8 mouse cellular contexts compared by ENCODE assay signal in genomic region chr4:40144543-40144942, GRCm38 (mm10). TPM values are rescaled to one million over a fixed set of nuclear protein-coding genes. Genes with fewer than 3 reads are reported as not detected.
A peak's percentile ranks its signal among the peaks of the same experiment; 100 is the strongest.
DNase-seq lines count a peak whose midpoint lies in the region; ATAC-seq and TF ChIP-seq lines count a peak whose summit lies in the region.

No protein-coding gene starts in this region.

- TF ChIP-seq POLR2A in heart, adult 2 months (IDR thresholded peaks at IDR 0.05; ENCODE audit: insufficient read depth, low read depth, low read length), result no peak

- intact Hi-C loops in heart, adult 2 months (cut with DNase I), result no loop called here
- intact Hi-C loops in heart, postnatal 25 days (cut with DNase I), result loop anchor here (5.0 kb wide), 2 partner anchors 133 to 538 kb away; partner anchors contain the start of gene Ndufb6

- no peak overlapping the region for H3K9ac ChIP-seq in heart, adult 2 months (ENCODE audit: low read depth, low read length)
- H3K9ac ChIP-seq in hindbrain, postnatal 0 days (replicated peaks; ENCODE audit: low read length), result peak overlapping the region; percentile 92
- no peak overlapping the region for H3K9ac ChIP-seq in midbrain, postnatal 0 days (replicated peaks; ENCODE audit: low read length, poor library complexity, severe bottlenecking)

- H3K4me3 ChIP-seq in heart, adult 2 months, result 0 out of 2 replicates have a peak overlapping the region, but pooled peaks have one; percentile 83
- H3K4me3 ChIP-seq in hindbrain, postnatal 0 days (ENCODE audit: low read length), result peak overlapping the region; percentile 90
- peak overlapping the region; percentile 87; the same call in 1 of the 2 replicates for H3K4me3 ChIP-seq in midbrain, postnatal 0 days (ENCODE audit: low read depth, low read length)

- H3K79me2 ChIP-seq in heart, adult 2 months (replicated peaks; ENCODE audit: control insufficient read depth, insufficient read depth, low read length), result no peaks in the 10 kb centered on the region

- H3K9me3 ChIP-seq in hindbrain, postnatal 0 days (ENCODE audit: low read length), result no peaks in the 10 kb centered on the region
- H3K9me3 ChIP-seq in midbrain, postnatal 0 days (ENCODE audit: low read length), result no peaks in the 10 kb centered on the region

- no peak for TF ChIP-seq EP300 in heart, adult 2 months (IDR thresholded peaks at IDR 0.05; ENCODE audit: insufficient read depth, low read depth, low read length)

- WGBS in heart, adult 2 months, result 66% methylated on average over 1 of the region's 1 CpGs
- WGBS in hindbrain, postnatal 0 days, result 9% methylated on average over 1 of the region's 1 CpGs
- 21% methylated on average over 1 of the region's 1 CpGs for WGBS in midbrain, postnatal 0 days

- DNase-seq in heart, adult 2 months, result no peak
- no peak for DNase-seq in heart, postnatal 25 days (ENCODE audit: low spot score)
- peak; percentile 20 for DNase-seq in embryo, embryonic 11 days
- DNase-seq in hindbrain, postnatal 0 days (ENCODE audit: low spot score), result no peak
- DNase-seq in midbrain, postnatal 0 days (ENCODE audit: low spot score), result no peak
- DNase-seq in urinary bladder, adult 18-20 months (ENCODE audit: low spot score in 2 of 2), result no peak
- no peak for DNase-seq in Muller cell, postnatal 12 days (ENCODE audit: inconsistent ontology term)
- no peak for DNase-seq in MN1 (ENCODE audit: low spot score)

- no peaks in the 10 kb centered on the region for H3K27me3 ChIP-seq in heart, adult 2 months (ENCODE audit: control insufficient read depth, insufficient read depth, low read length)
- H3K27me3 ChIP-seq in hindbrain, postnatal 0 days (ENCODE audit: insufficient read depth, low read length), result no peaks in the 10 kb centered on the region
- no peaks in the 10 kb centered on the region for H3K27me3 ChIP-seq in midbrain, postnatal 0 days (ENCODE audit: insufficient read depth, low read length)

- peak overlapping the region; percentile 77 for H3K4me2 ChIP-seq in hindbrain, postnatal 0 days (ENCODE audit: low read depth, low read length)
- H3K4me2 ChIP-seq in midbrain, postnatal 0 days (ENCODE audit: low read depth, low read length, poor library complexity, severe bottlenecking), result peak overlapping the region; percentile 61

- no peak for TF ChIP-seq CTCF in heart, adult 2 months (IDR thresholded peaks at IDR 0.05)
- no peak for TF ChIP-seq CTCF in hindbrain, postnatal 0 days (IDR thresholded peaks at IDR 0.05; ENCODE audit: low read depth)
- TF ChIP-seq CTCF in midbrain, postnatal 0 days (IDR thresholded peaks at IDR 0.05), result no peak

- no peak for ATAC-seq in hindbrain, postnatal 0 days
- no peak for ATAC-seq in midbrain, postnatal 0 days (ENCODE audit: low FRiP score)

- H3K36me3 ChIP-seq in heart, adult 2 months (ENCODE audit: control insufficient read depth, insufficient read depth, low read length), result no peaks in the 10 kb centered on the region
- no peaks in the 10 kb centered on the region for H3K36me3 ChIP-seq in hindbrain, postnatal 0 days (ENCODE audit: insufficient read depth, low read length)
- H3K36me3 ChIP-seq in midbrain, postnatal 0 days (ENCODE audit: insufficient read depth, low read length), result no peaks in the 10 kb centered on the region

- no peak overlapping the region for H3K27ac ChIP-seq in heart, adult 2 months
- H3K27ac ChIP-seq in hindbrain, postnatal 0 days, result no peak overlapping the region
- H3K27ac ChIP-seq in midbrain, postnatal 0 days (ENCODE audit: low read depth, low read length), result no peak overlapping the region

- H3K4me1 ChIP-seq in heart, adult 2 months (ENCODE audit: control insufficient read depth, insufficient read depth, low read length), result peaks cover 8% of the 10 kb centered on the region
- 0 out of 2 replicates have a peak, but pooled peaks cover 8% of the 10 kb centered on the region for H3K4me1 ChIP-seq in hindbrain, postnatal 0 days (ENCODE audit: insufficient read depth, low read length)
- peaks cover 9% of the 10 kb centered on the region; the same call in 1 of the 2 replicates for H3K4me1 ChIP-seq in midbrain, postnatal 0 days (ENCODE audit: insufficient read depth, low read length)

RNA-seq across cellular contexts. Expression of gene Aco1, which starts 1.7 kb away (rescaled TPM):
- 10 to 100 TPM; 28.3 to 29.6 TPM for total RNA-seq in heart, adult 2 months (2021)
- 23.4 and 35.4 TPM in 2 replicates for polyA plus RNA-seq in heart, adult 2 months (2012; rRNA removed)
- total RNA-seq in heart, postnatal 25 days (2021), result 10 to 100 TPM; 32.6 to 33.0 TPM
- 54.7 and 57.0 TPM in 2 replicates for total RNA-seq in hindbrain, postnatal 0 days (2014; rRNA removed)
- polyA plus RNA-seq in hindbrain, postnatal 0 days (2015; fragmentation: Nextera tagmentation; extraction: Ambion mirVana), result 37.5 and 38.3 TPM in 2 replicates
- total RNA-seq in midbrain, postnatal 0 days (2014; rRNA removed), result 54.0 and 57.5 TPM in 2 replicates
- 33.2 TPM in 2 replicates for polyA plus RNA-seq in midbrain, postnatal 0 days (2015; fragmentation: Nextera tagmentation; extraction: Ambion mirVana)
